Mouse (Mus musculus): ENCODE results near the gene Scube3.
"Not testable (repeated sequence)": the region's sequence is repeated elsewhere in the genome, so short reads cannot be mapped to it uniquely, and the experiment has no call there.

GRCm38 (mm10) chr17:28222463-28222862 is 80.5 kb downstream of the Scube3 start:
- TF ChIP-seq POLR2A (IDR thresholded peaks at IDR 0.05; ENCODE audit: borderline replicate concordance, extremely low read depth, insufficient read depth, insufficient read length, poor library complexity, severe bottlenecking); CTCF (IDR thresholded peaks at IDR 0.05; ENCODE audit: borderline replicate concordance, extremely low read depth, insufficient read depth, insufficient read length): not testable (repeated sequence)
